Mouse (Mus musculus) liver, postnatal 0 days (tissue): ENCODE results near the gene Ramp2.

ENCODE experiments used
- CTCF ChIP-seq: sonication (generic); IDR thresholded peaks from 2 replicates; pipeline ENCODE4 v1.5.1; 2016; ENCODE audit warnings: antibody characterized with exemption, low read depth
- EP300 ChIP-seq: IDR thresholded peaks from 2 replicates; pipeline ENCODE4 v1.6.1; 2016; ENCODE audit warnings: antibody characterized with exemption, low read depth, mild to moderate bottlenecking

DNA sequence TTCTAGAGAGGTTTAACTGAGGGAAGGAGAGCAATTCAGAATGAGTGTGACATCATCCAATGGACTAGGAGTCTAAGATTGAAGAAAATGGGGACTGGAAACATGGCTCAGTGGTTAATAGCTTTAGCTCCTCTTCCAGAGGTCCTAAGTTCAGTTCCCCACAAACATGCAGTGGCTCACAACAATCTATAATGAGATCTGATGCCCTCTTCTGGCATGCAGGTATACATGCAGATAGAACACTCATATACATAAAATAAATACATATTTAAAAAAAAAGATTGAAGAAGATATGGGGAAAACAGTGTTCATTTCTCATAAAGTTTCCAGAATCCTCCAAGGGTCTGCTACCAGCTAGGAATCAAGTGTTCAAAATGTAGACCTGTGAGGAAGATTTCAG, 10.4 kb upstream of the Ramp2 start:
- TF ChIP-seq CTCF (peak; percentile 21; the same call in 1 of the 2 replicates), EP300 (no peak)
